Mouse (Mus musculus) megakaryocyte, adult 5-6 weeks (primary cell): Measurements from ENCODE around the gene Mxi1. TPM values are rescaled to one million over a fixed set of nuclear protein-coding genes. Genes with fewer than 3 reads are reported as not detected.

Source experiments
- ATAC-seq: 2 replicates; pipeline ENCODE4 v1.8.0; 2016; ENCODE audit warnings: mild to moderate bottlenecking, inconsistent platforms; ENCODE audit not compliant: poor library complexity, severe bottlenecking
- total RNA-seq, 2 experiments: library from RNA; stranded (forward) in 1 of 2; stranded (reverse) in 1 of 2; fragments of 153-499, 151-499 nt in 1 of 2; fragments of 221-1000, 200-1000 nt in 1 of 2; gene quantifications; 2 replicates each; pipeline versions ENCODE4 v1.2.3 to v1.2.4; 2015 to 2017

Mxi1 gene
- total RNA-seq, 2 experiments from 2014 or later: 42.1 to 74.0 TPM

- no peak for ATAC-seq
Observed at GRCm38 (mm10) chr19:53320264-53321110, 10.2 kb downstream of the Mxi1 start.

- no peak for ATAC-seq
Observed at GRCm38 (mm10) chr19:53321273-53321672, 11.0 kb downstream of the Mxi1 start.

GRCm38 (mm10) chr19:53322438-53323048 lies 12.2 kb downstream of the Mxi1 start:
- ATAC-seq: no peak

- no peak for ATAC-seq
Observed at GRCm38 (mm10) chr19:53324866-53325265, 14.5 kb downstream of the Mxi1 start.

GRCm38 (mm10) chr19:53325578-53326295 lies 15.4 kb downstream of the Mxi1 start:
- ATAC-seq: peak; percentile 34

- ATAC-seq: peak; percentile 45
Observed at GRCm38 (mm10) chr19:53328116-53328515, 17.8 kb downstream of the Mxi1 start.

- peak; percentile 46 for ATAC-seq
Observed at GRCm38 (mm10) chr19:53329221-53329991, 19.1 kb downstream of the Mxi1 start.

GRCm38 (mm10) chr19:53329992-53330381 lies 19.7 kb downstream of the Mxi1 start:
- peak; percentile 17; the same call in 1 of the 2 replicates for ATAC-seq

- peak; percentile 25 for ATAC-seq
Observed at GRCm38 (mm10) chr19:53331882-53332500, 21.7 kb downstream of the Mxi1 start.

- no peak for ATAC-seq
Observed at GRCm38 (mm10) chr19:53333730-53334129, 23.4 kb downstream of the Mxi1 start.

- ATAC-seq: no peak
Observed at GRCm38 (mm10) chr19:53335241-53335640, 24.9 kb downstream of the Mxi1 start.

GRCm38 (mm10) chr19:53340423-53340822 lies 30.1 kb downstream of the Mxi1 start:
- ATAC-seq: no peak

- ATAC-seq: no peak
Observed at GRCm38 (mm10) chr19:53343174-53343881, 33.0 kb downstream of the Mxi1 start.

GRCm38 (mm10) chr19:53344062-53344461 lies 33.7 kb downstream of the Mxi1 start:
- ATAC-seq: no peak

- no peak for ATAC-seq
Observed at GRCm38 (mm10) chr19:53345766-53346165, 35.4 kb downstream of the Mxi1 start.

GRCm38 (mm10) chr19:53353864-53354263 lies 43.5 kb downstream of the Mxi1 start:
- no peak for ATAC-seq

GRCm38 (mm10) chr19:53354271-53355000 lies 44.1 kb downstream of the Mxi1 start:
- ATAC-seq: no peak

- ATAC-seq: no peak
Observed at GRCm38 (mm10) chr19:53355065-53355464, 44.7 kb downstream of the Mxi1 start.
